In the genomic region with DNA sequence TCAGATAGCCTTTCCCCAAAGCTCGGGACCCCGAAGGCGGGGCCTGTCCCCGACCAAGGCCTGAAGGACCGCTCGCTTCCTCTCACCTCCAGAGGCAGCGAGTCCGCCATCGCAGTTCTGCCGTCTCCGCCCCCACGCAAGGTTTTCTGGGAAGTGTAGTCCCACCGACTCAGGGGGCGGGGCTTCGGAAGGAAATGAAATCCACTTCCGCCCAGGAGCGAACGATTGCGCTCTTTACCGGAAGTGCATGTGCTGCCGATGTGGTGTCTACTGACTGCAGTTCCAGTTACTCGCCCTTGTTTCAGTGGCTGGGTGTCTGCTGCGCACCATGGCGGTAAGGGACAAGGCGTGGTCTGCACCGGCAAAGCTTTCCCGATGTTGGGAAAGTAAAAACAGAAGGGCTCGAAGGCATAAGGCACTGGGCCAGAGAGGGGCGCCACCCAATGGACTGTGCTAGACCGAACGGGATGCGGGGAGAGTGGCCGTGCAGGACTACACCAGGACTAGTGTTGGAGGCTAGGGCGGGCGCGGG, we compare ENCODE assay signal across 8 mouse cellular contexts. TPM values are rescaled to one million over a fixed set of nuclear protein-coding genes. Genes with fewer than 3 reads are reported as not detected.
DNase-seq lines count a peak whose midpoint lies in the region; ATAC-seq and TF ChIP-seq lines count a peak whose summit lies in the region.

Lrrc29 (minus strand) TSS at position 138 of the 532 bp plus-strand sequence.
Tmem208 (plus strand) TSS at position 214 of the 532 bp plus-strand sequence.

- H3K9me3 ChIP-seq in forebrain, embryonic 13.5 days (replicated peaks) = no peaks in the 10 kb centered on the region
- no peaks in the 10 kb centered on the region for H3K9me3 ChIP-seq in heart, postnatal 0 days (replicated peaks; ENCODE audit: control insufficient read depth, low read length)
- no peaks in the 10 kb centered on the region for H3K9me3 ChIP-seq in liver, embryonic 16.5 days (replicated peaks; ENCODE audit: control insufficient read depth, low read length)
- no peaks in the 10 kb centered on the region for H3K9me3 ChIP-seq in neural tube, embryonic 12.5 days
- H3K9me3 ChIP-seq in stomach, postnatal 0 days (ENCODE audit: control insufficient read depth, low read length) = no peaks in the 10 kb centered on the region

- H3K36me3 ChIP-seq in forebrain, embryonic 13.5 days (ENCODE audit: poor library complexity, severe bottlenecking) = peaks cover 43% of the 10 kb centered on the region
- H3K36me3 ChIP-seq in heart, postnatal 0 days (replicated peaks; ENCODE audit: control insufficient read depth, insufficient read depth, low read length) = peaks cover 46% of the 10 kb centered on the region
- peaks cover 27% of the 10 kb centered on the region for H3K36me3 ChIP-seq in liver, embryonic 16.5 days (ENCODE audit: control insufficient read depth, insufficient read depth)
- H3K36me3 ChIP-seq in neural tube, embryonic 12.5 days = peaks cover 46% of the 10 kb centered on the region
- H3K36me3 ChIP-seq in stomach, postnatal 0 days (ENCODE audit: control insufficient read depth, insufficient read depth, low read length) = peaks cover 25% of the 10 kb centered on the region

- peak; percentile 56 for TF ChIP-seq CTCF in heart, postnatal 0 days (IDR thresholded peaks at IDR 0.05; ENCODE audit: low read depth)
- peak; percentile 74 for TF ChIP-seq CTCF in stomach, postnatal 0 days (IDR thresholded peaks at IDR 0.05; ENCODE audit: low read depth)

- H3K4me3 ChIP-seq in forebrain, embryonic 13.5 days = peak within 1 kb of the TSS; percentile 81
- peak within 1 kb of the TSS; percentile 88 for H3K4me3 ChIP-seq in heart, postnatal 0 days (ENCODE audit: low read depth, low read length)
- H3K4me3 ChIP-seq in liver, embryonic 16.5 days (ENCODE audit: low read depth, low read length) = peak within 1 kb of the TSS; percentile 91
- peak within 1 kb of the TSS; percentile 70 for H3K4me3 ChIP-seq in neural tube, embryonic 12.5 days
- H3K4me3 ChIP-seq in stomach, postnatal 0 days (ENCODE audit: low read depth, low read length) = peak within 1 kb of the TSS; percentile 87

- H3K27ac ChIP-seq in forebrain, embryonic 13.5 days = peak within 1 kb of the TSS; percentile 57; the same call in 1 of the 2 replicates
- H3K27ac ChIP-seq in heart, postnatal 0 days (ENCODE audit: low read depth) = peak within 1 kb of the TSS; percentile 80
- H3K27ac ChIP-seq in liver, embryonic 16.5 days (ENCODE audit: low read length) = peak within 1 kb of the TSS; percentile 91
- 0 out of 2 replicates have a peak within 1 kb of the TSS, but pooled peaks have one; percentile 43 for H3K27ac ChIP-seq in neural tube, embryonic 12.5 days
- peak within 1 kb of the TSS; percentile 82 for H3K27ac ChIP-seq in stomach, postnatal 0 days (replicated peaks)

- H3K27me3 ChIP-seq in forebrain, embryonic 13.5 days = no peaks in the 10 kb centered on the region
- no peaks in the 10 kb centered on the region for H3K27me3 ChIP-seq in heart, postnatal 0 days (ENCODE audit: control insufficient read depth, insufficient read depth, low read length)
- H3K27me3 ChIP-seq in liver, embryonic 16.5 days (ENCODE audit: control insufficient read depth, insufficient read depth, low read depth, low read length) = no peaks in the 10 kb centered on the region
- H3K27me3 ChIP-seq in neural tube, embryonic 12.5 days (replicated peaks) = no peaks in the 10 kb centered on the region
- H3K27me3 ChIP-seq in stomach, postnatal 0 days (ENCODE audit: control insufficient read depth, insufficient read depth, low read length) = no peaks in the 10 kb centered on the region

- under 1% methylated on average over 36 of the region's 36 CpGs for WGBS in forebrain, embryonic 13.5 days
- WGBS in heart, postnatal 0 days = under 1% methylated on average over 36 of the region's 36 CpGs
- under 1% methylated on average over 36 of the region's 36 CpGs for WGBS in liver, embryonic 16.5 days (ENCODE audit: insufficient replicate concordance)
- under 1% methylated on average over 36 of the region's 36 CpGs for WGBS in neural tube, embryonic 12.5 days
- under 1% methylated on average over 36 of the region's 36 CpGs for WGBS in stomach, postnatal 0 days

- TF ChIP-seq EP300 in heart, postnatal 0 days (IDR thresholded peaks at IDR 0.05; ENCODE audit: low read depth) = no peak
- no peak for TF ChIP-seq EP300 in stomach, postnatal 0 days (optimal IDR thresholded peaks at IDR 0.05)

- H3K4me2 ChIP-seq in forebrain, embryonic 13.5 days = peak within 1 kb of the TSS; percentile 96
- peak within 1 kb of the TSS; percentile 82 for H3K4me2 ChIP-seq in heart, postnatal 0 days (ENCODE audit: low read depth, low read length)
- peak within 1 kb of the TSS; percentile 80 for H3K4me2 ChIP-seq in liver, embryonic 16.5 days (ENCODE audit: low read depth, low read length)
- H3K4me2 ChIP-seq in neural tube, embryonic 12.5 days (replicated peaks) = peak within 1 kb of the TSS; percentile 82
- H3K4me2 ChIP-seq in stomach, postnatal 0 days (replicated peaks; ENCODE audit: low read depth) = peak within 1 kb of the TSS; percentile 90

- peak; percentile 87 for ATAC-seq in cerebellum, adult (ENCODE audit: insufficient number of reproducible peaks, low FRiP score, low TSS enrichment)
- peak; percentile 93 for ATAC-seq in forebrain, embryonic 13.5 days
- peak; percentile 92 for ATAC-seq in heart, postnatal 0 days (ENCODE audit: insufficient read depth, low read depth)
- ATAC-seq in liver, embryonic 16.5 days (ENCODE audit: low read depth) = peak; percentile 77
- ATAC-seq in neural tube, embryonic 12.5 days (ENCODE audit: low FRiP score, low read depth) = peak; percentile 92
- peak; percentile 92 for ATAC-seq in stomach, postnatal 0 days (ENCODE audit: low FRiP score, low TSS enrichment)

- peaks cover 20% of the 10 kb centered on the region for H3K4me1 ChIP-seq in forebrain, embryonic 13.5 days
- H3K4me1 ChIP-seq in heart, postnatal 0 days (ENCODE audit: control insufficient read depth, insufficient read depth) = peaks cover 20% of the 10 kb centered on the region
- H3K4me1 ChIP-seq in liver, embryonic 16.5 days (ENCODE audit: control insufficient read depth, low read depth, low read length) = peaks cover 34% of the 10 kb centered on the region
- H3K4me1 ChIP-seq in neural tube, embryonic 12.5 days = peaks cover 21% of the 10 kb centered on the region
- peaks cover 12% of the 10 kb centered on the region for H3K4me1 ChIP-seq in stomach, postnatal 0 days (replicated peaks; ENCODE audit: control insufficient read depth, insufficient read depth)

- peak within 1 kb of the TSS; percentile 86 for H3K9ac ChIP-seq in forebrain, embryonic 13.5 days
- peak within 1 kb of the TSS; percentile 76 for H3K9ac ChIP-seq in heart, postnatal 0 days (replicated peaks; ENCODE audit: low read depth, low read length)
- peak within 1 kb of the TSS; percentile 93 for H3K9ac ChIP-seq in liver, embryonic 16.5 days (ENCODE audit: low read depth, low read length)
- peak within 1 kb of the TSS; percentile 80 for H3K9ac ChIP-seq in neural tube, embryonic 12.5 days
- H3K9ac ChIP-seq in stomach, postnatal 0 days (ENCODE audit: low read length) = peak within 1 kb of the TSS; percentile 82

- peak; percentile 99 for DNase-seq in ES-CJ7 (ENCODE audit: low read depth, low spot score)
- peak; percentile 97 for DNase-seq in heart, postnatal 0 days (ENCODE audit: low spot score)
- peak; percentile 98 to 99 for DNase-seq in kidney, postnatal 4 days
- DNase-seq in stomach, postnatal 0 days (ENCODE audit: low spot score) = peak; percentile 97

RNA-seq across cellular contexts. Expression of gene Lrrc29, which starts in this region (rescaled TPM):
- polyA plus RNA-seq in forebrain, embryonic 13.5 days (2015; fragmentation: Nextera tagmentation; extraction: Ambion mirVana) = 0.61 and 0.94 TPM in 2 replicates
- 4.0 and 5.8 TPM in 2 replicates for total RNA-seq in heart, postnatal 0 days (2014; rRNA removed; ENCODE audit: low replicate concordance)
- 1.1 and 1.5 TPM in 2 replicates for polyA plus RNA-seq in heart, postnatal 0 days (2015; fragmentation: Nextera tagmentation; extraction: Ambion mirVana)
- polyA plus RNA-seq in liver, embryonic 16.5 days (2015; fragmentation: Nextera tagmentation; extraction: Ambion mirVana) = 11.1 and 12.5 TPM in 2 replicates
- polyA plus RNA-seq in neural tube, embryonic 12.5 days (2016; fragmentation: Nextera tagmentation; extraction: Ambion mirVana) = 1.2 and 1.3 TPM in 2 replicates
- polyA plus RNA-seq in stomach, postnatal 0 days (2015; fragmentation: Nextera tagmentation; extraction: Ambion mirVana) = 2.7 and 2.8 TPM in 2 replicates

RNA-seq across cellular contexts. Expression of gene Tmem208, which starts in this region (rescaled TPM):
- polyA plus RNA-seq in forebrain, embryonic 13.5 days (2015; fragmentation: Nextera tagmentation; extraction: Ambion mirVana) = 107 and 109 TPM in 2 replicates
- total RNA-seq in heart, postnatal 0 days (2014; rRNA removed; ENCODE audit: low replicate concordance) = 69.3 and 81.0 TPM in 2 replicates
- polyA plus RNA-seq in heart, postnatal 0 days (2015; fragmentation: Nextera tagmentation; extraction: Ambion mirVana) = 66.2 and 68.9 TPM in 2 replicates
- polyA plus RNA-seq in liver, embryonic 16.5 days (2015; fragmentation: Nextera tagmentation; extraction: Ambion mirVana) = 81.4 and 82.0 TPM in 2 replicates
- 112 and 113 TPM in 2 replicates for polyA plus RNA-seq in neural tube, embryonic 12.5 days (2016; fragmentation: Nextera tagmentation; extraction: Ambion mirVana)
- polyA plus RNA-seq in stomach, postnatal 0 days (2015; fragmentation: Nextera tagmentation; extraction: Ambion mirVana) = 105 and 111 TPM in 2 replicates

Comparison
In these comparisons a context has a peak if more than half of its experiments do, and no peak if none do; other contexts are left out.
1. Peak in every context shown above with its lines: DNase-seq, ATAC-seq, H3K4me3 ChIP-seq and H3K27ac ChIP-seq.